Mouse (Mus musculus) spleen, postnatal 0 days (tissue): ENCODE measurements around the gene Rufy3. TPM values are rescaled to one million over a fixed set of nuclear protein-coding genes. Genes with fewer than 3 reads are reported as not detected.

Source experiments
- polyA plus RNA-seq: library from polyadenylated mRNA; unstranded; fragments of >200 nt; fragmentation: Nextera tagmentation; extraction: Ambion mirVana; gene quantifications from 2 replicates; pipeline ENCODE4 v1.2.1, GENCODE M21; 2015

The Rufy3 gene
- polyA plus RNA-seq: 4.5 and 5.1 TPM in 2 replicates

DNA sequence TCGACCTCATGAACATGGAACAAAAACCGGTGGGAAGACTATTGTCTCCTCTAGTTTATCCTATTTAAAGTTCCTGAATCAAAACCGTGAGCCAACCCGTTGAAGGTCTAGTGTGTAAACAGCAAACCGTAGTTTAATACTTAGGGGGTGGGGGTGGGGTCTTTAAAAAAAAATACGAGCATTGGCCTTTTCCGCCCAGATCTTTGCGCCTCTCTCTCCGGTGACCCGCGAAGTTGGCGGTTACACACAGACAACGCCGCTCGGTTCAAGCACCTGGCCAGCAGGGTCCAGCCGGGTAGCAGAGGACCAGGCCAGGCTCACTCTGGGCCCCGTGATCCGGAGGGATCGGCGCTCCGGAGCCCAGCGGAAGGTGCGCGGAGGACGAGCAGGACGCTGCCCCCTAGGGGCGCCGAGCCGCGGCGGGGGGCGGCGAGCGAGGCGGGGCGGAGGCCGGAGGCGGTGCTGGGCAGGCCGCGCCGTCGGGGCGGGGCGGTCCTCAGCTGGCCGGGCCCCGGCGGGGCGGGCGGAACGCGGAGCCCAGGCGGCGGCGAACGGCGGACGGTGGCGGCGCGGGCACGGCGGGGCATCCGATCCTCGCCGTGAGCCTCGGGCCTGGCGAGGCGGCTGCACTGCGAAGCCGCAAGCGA lies at the start of gene Rufy3:
Gene Rufy3 (plus strand): TSS at position 540 of the 647 bp plus-strand sequence.

DNA sequence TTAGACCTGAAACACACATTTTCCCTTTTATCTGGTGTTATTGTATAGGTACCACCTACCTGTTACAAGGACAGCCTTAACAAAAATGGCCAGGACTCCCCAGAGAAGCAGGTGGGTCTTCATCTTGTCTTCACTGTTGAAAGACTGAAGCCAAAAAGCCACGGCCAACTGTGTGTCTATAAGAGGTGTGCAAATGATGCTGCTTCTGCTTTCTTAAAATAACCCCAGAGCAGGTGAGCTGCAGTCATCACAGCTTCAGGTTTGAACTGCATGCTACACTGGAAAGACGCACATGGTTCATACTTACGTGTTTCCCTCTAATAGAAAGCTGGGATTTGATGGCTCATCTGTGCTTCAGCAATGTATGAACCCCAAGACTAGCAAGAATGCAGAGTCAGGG lies 37.2 kb upstream of the Rufy3 start, which contains the start of gene Jchain:
Gene Jchain (minus strand): TSS at position 235 of the 400 bp plus-strand sequence.

DNA sequence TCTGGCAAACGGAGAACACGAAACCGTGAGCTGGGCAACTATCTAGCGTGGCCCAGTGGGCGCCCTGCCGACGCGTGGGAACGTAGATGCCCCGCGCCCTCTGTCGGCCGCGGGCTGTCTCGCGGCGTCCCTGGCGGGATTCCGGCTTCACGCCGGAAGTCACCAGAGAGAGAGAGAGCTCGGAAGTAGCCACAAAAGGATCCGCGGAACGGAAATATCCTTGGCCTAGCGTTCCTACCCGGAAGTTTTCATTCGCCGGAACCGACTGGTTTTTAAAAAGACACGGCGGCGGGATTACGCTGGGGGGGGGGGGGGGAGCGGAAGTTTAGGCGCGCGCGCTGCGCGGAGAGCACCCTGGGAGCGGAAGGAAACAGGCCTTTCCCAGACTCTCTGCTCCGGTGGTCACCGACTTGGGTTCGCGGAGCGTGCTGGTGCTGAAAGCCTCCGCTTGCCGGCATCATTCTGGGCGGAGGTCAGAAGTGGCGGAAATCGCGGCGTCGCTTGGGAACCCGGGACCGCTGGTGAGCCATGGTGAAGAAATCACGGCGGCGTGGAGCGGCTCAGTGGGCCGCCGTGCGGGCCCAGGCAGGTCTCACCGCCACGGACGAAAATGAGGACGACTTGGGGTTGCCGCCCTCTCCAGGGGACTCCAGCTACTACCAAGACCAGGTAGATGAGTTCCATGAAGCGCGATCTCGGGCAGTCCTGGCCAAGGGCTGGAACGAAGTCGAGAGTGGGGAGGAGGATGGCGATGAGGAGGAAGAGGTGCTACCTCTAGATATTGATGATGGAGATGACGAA lies 10.6 kb upstream of the Rufy3 start, which contains the start of gene Utp3:
Gene Utp3 (plus strand): TSS at position 377 of the 801 bp plus-strand sequence.

DNA sequence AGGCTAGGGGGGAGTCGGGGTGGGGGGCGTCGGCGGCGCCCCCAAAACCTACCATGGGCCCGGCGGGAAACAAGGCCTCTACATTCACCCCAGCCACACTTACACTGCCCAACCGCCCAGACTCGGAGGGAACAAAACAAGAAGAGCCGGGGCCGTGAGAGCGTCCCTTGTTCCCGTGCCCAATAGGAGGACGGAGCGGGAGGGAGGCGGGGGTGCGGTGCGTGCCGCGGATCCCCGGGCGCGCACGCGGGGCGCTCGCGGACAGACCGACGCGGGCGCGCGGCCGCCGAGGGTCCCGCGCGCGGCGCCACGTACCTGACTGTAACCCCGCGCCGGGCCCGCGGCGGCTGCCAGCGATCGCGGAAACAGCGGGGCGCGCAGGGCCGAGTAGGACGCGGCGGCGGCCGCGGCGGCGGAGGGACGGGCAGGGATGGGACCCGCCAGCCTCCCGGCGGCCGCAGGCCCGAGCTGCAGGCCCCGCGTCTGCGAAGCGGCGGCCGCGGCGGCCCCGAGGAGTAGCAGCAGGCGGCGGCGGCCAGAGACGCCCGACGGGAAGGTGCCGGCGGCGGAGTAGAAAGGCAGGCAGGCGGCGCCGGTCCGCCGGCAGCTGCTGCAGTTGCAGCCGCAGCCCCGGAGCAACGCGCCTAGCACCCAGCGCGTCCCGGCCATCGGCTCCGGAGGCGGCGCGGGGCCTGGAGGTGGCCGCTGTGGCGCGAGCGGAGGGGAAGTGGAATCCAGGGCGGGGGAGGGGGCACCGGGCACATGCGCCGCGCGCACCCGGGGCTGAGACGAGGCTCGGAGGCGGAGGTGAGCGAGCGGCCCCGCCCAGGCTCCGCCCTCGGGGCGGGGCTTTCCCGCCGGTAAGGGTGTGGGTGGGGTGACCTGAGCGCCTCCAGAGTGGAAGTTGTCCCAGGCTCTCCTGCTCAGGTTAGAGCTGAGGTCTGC lies 110.9 kb downstream of the Rufy3 start, which contains the start of gene Grsf1:
Gene Grsf1 (minus strand): TSS at position 729 of the 945 bp plus-strand sequence.

Other genes starting within 250 kb of the Rufy3 start
- not detected in 2 replicates for gene Prol1, start 247.7 kb upstream of the Rufy3 start, polyA plus RNA-seq
- gene Amtn, start 188.9 kb upstream of the Rufy3 start, polyA plus RNA-seq: not detected in 2 replicates
- not detected in 2 replicates for gene Ambn, start 109.0 kb upstream of the Rufy3 start, polyA plus RNA-seq
- gene Enam, start 77.1 kb upstream of the Rufy3 start, polyA plus RNA-seq: not detected in 2 replicates
- gene Jchain, start 37.1 kb upstream of the Rufy3 start, polyA plus RNA-seq: 0.24 TPM in 1 of 2 replicates, not detected in the other
- 43.5 and 45.1 TPM in 2 replicates for gene Utp3, start 10.6 kb upstream of the Rufy3 start, polyA plus RNA-seq
- 36.8 and 37.5 TPM in 2 replicates for gene Grsf1, start 111.1 kb downstream of the Rufy3 start, polyA plus RNA-seq
- 7.7 and 8.9 TPM in 2 replicates for gene Mob1b, start 155.8 kb downstream of the Rufy3 start, polyA plus RNA-seq
- 105 and 129 TPM in 2 replicates for gene Dck, start 200.0 kb downstream of the Rufy3 start, polyA plus RNA-seq